Mouse (Mus musculus) ES-E14 (cell line): Measurements from ENCODE around the gene Fmo4. TPM values are rescaled to one million over a fixed set of nuclear protein-coding genes. Genes with fewer than 3 reads are reported as not detected.

Experiments
- DNase-seq: peaks from one replicate; pipeline ENCODE4 v3.0.0-alpha.2; 2013; ENCODE audit warnings: low read depth, low spot score
- H3K27ac ChIP-seq: 2 replicates; pipeline ENCODE4 v1.5.1; 2012; ENCODE audit warnings: low read depth, mild to moderate bottlenecking, low read length, moderate library complexity, mixed read lengths; ENCODE audit not compliant: poor library complexity, insufficient read depth, severe bottlenecking
- H3K36me3 ChIP-seq: 2 replicates; pipeline ENCODE4 v1.6.1; 2012; ENCODE audit warnings: mild to moderate bottlenecking, low read length, moderate library complexity, mixed read lengths; ENCODE audit not compliant: control insufficient read depth, poor library complexity, insufficient read depth, severe bottlenecking
- H3K4me1 ChIP-seq, 2 experiments: fragments of 150-350 bp in 1 of 2; sonication (generic) in 1 of 2; 2 replicates each; pipeline ENCODE4 v1.6.1; 2012; ENCODE audit warnings: low read length in 2 of 2, mild to moderate bottlenecking in 1 of 2, mixed read lengths in 1 of 2; ENCODE audit not compliant: control insufficient read depth in 2 of 2, insufficient read depth in 2 of 2, poor library complexity in 1 of 2
- H3K4me3 ChIP-seq, 2 experiments: fragments of 150-350 bp in 1 of 2; sonication (generic) in 1 of 2; 2 replicates each; pipeline ENCODE4 v1.5.1; 2012; ENCODE audit warnings: low read length in 2 of 2, low read depth in 1 of 2, mild to moderate bottlenecking in 1 of 2, mixed read lengths in 1 of 2; ENCODE audit not compliant: insufficient read depth in 1 of 2, poor library complexity in 1 of 2, severe bottlenecking in 1 of 2
- H3K9ac ChIP-seq: 2 replicates; pipeline ENCODE4 v1.6.1; 2012; ENCODE audit warnings: low read depth, mild to moderate bottlenecking, low read length, mixed read lengths; ENCODE audit not compliant: poor library complexity, insufficient read depth, severe bottlenecking
- H3K9me3 ChIP-seq: fragments of 150-350 bp; sonication (generic); 2 replicates; pipeline ENCODE4 v1.6.1; 2012; ENCODE audit warnings: low read depth, mild to moderate bottlenecking, low read length; ENCODE audit not compliant: control insufficient read depth, insufficient read depth
- CHD2 ChIP-seq: IDR thresholded peaks from 2 replicates; pipeline ENCODE4 v1.6.1; 2014; ENCODE audit warnings: mild to moderate bottlenecking, low read depth, low read length, inconsistent platforms
- HCFC1 ChIP-seq: IDR thresholded peaks from 2 replicates; pipeline ENCODE4 v1.6.1; 2012; ENCODE audit warnings: low read length, inconsistent platforms, borderline replicate concordance; ENCODE audit not compliant: insufficient read depth
- MAFK ChIP-seq: IDR thresholded peaks from 2 replicates; pipeline ENCODE4 v1.6.1; 2014; ENCODE audit warnings: mild to moderate bottlenecking, low read depth, low read length, inconsistent platforms; ENCODE audit not compliant: insufficient read depth
- ZC3H11A ChIP-seq: IDR thresholded peaks from 2 replicates; pipeline ENCODE4 v1.6.1; 2012; ENCODE audit warnings: low read depth, mild to moderate bottlenecking, inconsistent platforms, low read length, borderline replicate concordance
- ZNF384 ChIP-seq: IDR thresholded peaks from 2 replicates; pipeline ENCODE4 v1.6.1; 2012; ENCODE audit warnings: low read depth, low read length, inconsistent platforms
- in situ Hi-C, 2 experiments: fragments of 600-800 bp; cut with MboI; formaldehyde crosslinking; loops; one replicate each; pipeline ENCODE4 v1.15.1; 2025; ENCODE audit warnings: low sequenced_read_pairs in 2 of 2, inconsistent platforms in 1 of 2; ENCODE audit not compliant: unreplicated experiment in 2 of 2
- total RNA-seq: library from RNA; depleted of rRNA; stranded (reverse); fragments of 300-350 nt; gene quantifications from 2 replicates; pipeline ENCODE4 v1.2.3, GENCODE M21; 2012; rRNA removed

Fmo4 gene
- total RNA-seq = not detected in 2 replicates

DNA sequence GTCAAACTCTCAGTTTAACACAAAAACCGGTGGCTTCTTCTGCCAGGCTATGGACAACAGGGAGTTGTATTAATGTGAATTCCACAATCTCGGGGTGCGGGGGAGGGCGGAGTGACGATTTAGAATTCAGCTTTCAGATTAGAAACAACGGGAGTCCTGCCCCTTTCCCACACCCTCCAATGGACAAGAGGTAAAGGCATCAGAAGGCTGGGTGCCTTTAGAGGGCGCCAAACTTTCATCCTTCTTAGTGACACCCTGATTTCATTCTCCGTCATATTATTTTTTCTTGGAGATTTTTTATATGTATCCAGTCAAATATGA lies at the start of gene Fmo4:
Gene Fmo4, minus strand, starts transcription at position 137 of the 321 bp plus-strand sequence.
- Histone ChIP-seq H3K9me3 (no peaks in the 10 kb centered on the region), H3K4me3 (no peak within 1 kb of the TSS), H3K27ac (no peak within 1 kb of the TSS), H3K36me3 (no peaks in the 10 kb centered on the region), H3K9ac (no peak within 1 kb of the TSS), H3K4me1 (no peaks in the 10 kb centered on the region)
- in situ Hi-C loops = no loop called here
- no peak for DNase-seq
- TF ChIP-seq MAFK (no peak), HCFC1 (no peak), ZC3H11A (no peak), ZNF384 (no peak), CHD2 (no peak)

DNA sequence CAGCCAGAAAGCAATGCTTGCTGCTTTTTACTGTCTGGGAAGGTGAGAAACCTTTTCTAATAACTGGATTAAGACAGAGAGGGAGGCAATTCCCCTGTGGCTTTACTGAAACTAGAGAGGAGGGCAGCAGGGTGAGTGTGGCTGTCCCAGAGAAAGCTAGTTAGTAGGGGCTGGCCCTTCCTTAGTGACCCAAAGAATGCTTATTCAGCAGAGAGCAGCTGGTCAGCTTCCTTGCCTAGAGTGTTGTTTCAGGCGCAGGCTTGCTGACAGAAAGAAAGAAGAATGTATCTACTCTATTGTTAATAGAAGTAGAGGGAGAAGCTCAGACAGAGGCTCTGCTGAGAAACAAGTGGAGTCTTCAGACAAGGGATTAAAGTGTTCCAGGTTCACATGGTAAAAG lies 48.6 kb upstream of the Fmo4 start:
- no peak overlapping the region for H3K27ac ChIP-seq

GRCm38 (mm10) chr1:162859996-162860605 lies 46.3 kb upstream of the Fmo4 start:
- Histone ChIP-seq H3K4me1 (no peaks in the 10 kb centered on the region), H3K9ac (no peak overlapping the region), H3K27ac (no peak overlapping the region), H3K36me3 (no peaks in the 10 kb centered on the region), H3K4me3 (no peak overlapping the region), H3K9me3 (no peaks in the 10 kb centered on the region)
- in situ Hi-C loops = no loop called here
- no peak for DNase-seq
- TF ChIP-seq CHD2 (no peak), MAFK (no peak), HCFC1 (no peak), ZC3H11A (no peak), ZNF384 (no peak)

More for the DNA sequence above, 48.6 kb upstream of the Fmo4 start:
- no peaks in the 10 kb centered on the region for H3K9me3 ChIP-seq
- H3K4me3 ChIP-seq = no peak overlapping the region
- no peak overlapping the region for H3K9ac ChIP-seq
- H3K4me1 ChIP-seq = no peaks in the 10 kb centered on the region
- H3K36me3 ChIP-seq = no peaks in the 10 kb centered on the region
- in situ Hi-C loops = no loop called here
- no peak for DNase-seq
- 0 out of 2 replicates have a peak, but pooled peaks have one; percentile 22 for TF ChIP-seq MAFK
- no peak for TF ChIP-seq HCFC1

GRCm38 (mm10) chr1:162859545-162859976 lies 45.8 kb upstream of the Fmo4 start:
- H3K27ac ChIP-seq = no peak overlapping the region
- in situ Hi-C loops = no loop called here
- no peaks in the 10 kb centered on the region for H3K9me3 ChIP-seq
- no peak for TF ChIP-seq ZC3H11A
- TF ChIP-seq HCFC1 = no peak
- no peak overlapping the region for H3K4me3 ChIP-seq
- no peaks in the 10 kb centered on the region for H3K36me3 ChIP-seq
- no peak overlapping the region for H3K9ac ChIP-seq
- no peaks in the 10 kb centered on the region for H3K4me1 ChIP-seq
- DNase-seq = no peak

GRCm38 (mm10) chr1:162858748-162859130 lies 45.0 kb upstream of the Fmo4 start:
- Histone ChIP-seq H3K9ac (no peak overlapping the region), H3K36me3 (no peaks in the 10 kb centered on the region), H3K4me1 (no peaks in the 10 kb centered on the region), H3K9me3 (no peaks in the 10 kb centered on the region), H3K27ac (no peak overlapping the region), H3K4me3 (no peak overlapping the region)
- DNase-seq = no peak
- in situ Hi-C loops = no loop called here
- no peak for TF ChIP-seq CHD2
- TF ChIP-seq HCFC1 = no peak
- TF ChIP-seq MAFK = no peak
- no peak for TF ChIP-seq ZC3H11A
- TF ChIP-seq ZNF384 = no peak
